Mouse (Mus musculus): Measurements from ENCODE around the gene Atraid. TPM values are rescaled to one million over a fixed set of nuclear protein-coding genes. Genes with fewer than 3 reads are reported as not detected.

The Atraid gene
- total RNA-seq, 2 experiments from 2014 or later = 72.4 to 77.2 TPM

- DNase-seq (ENCODE audit: extremely low spot score in 1 of 2, low spot score in 2 of 2) = no peak
- intact Hi-C loops (cut with DNase I) = no loop called here
Measured at GRCm38 (mm10) chr5:31087131-31087530, 39.0 kb downstream of the Atraid start.

- intact Hi-C loops (cut with DNase I) = no loop called here
Measured at GRCm38 (mm10) chr5:31092231-31092975, 44.3 kb downstream of the Atraid start.

GRCm38 (mm10) chr5:31093151-31094041 is 45.3 kb downstream of the Atraid start:
- intact Hi-C loops (cut with DNase I) = no loop called here
- DNase-seq (ENCODE audit: extremely low spot score in 1 of 2, low spot score in 2 of 2) = peak; percentile 45 to 76

More at GRCm38 (mm10) chr5:31092231-31092975, 44.3 kb downstream of the Atraid start:
- peak in 1 of 2 experiments; percentile 80 for DNase-seq (ENCODE audit: extremely low spot score in 1 of 2, low spot score in 2 of 2)

GRCm38 (mm10) chr5:31094100-31094798 is 46.1 kb downstream of the Atraid start:
- intact Hi-C loops (cut with DNase I) = no loop called here
- DNase-seq (ENCODE audit: extremely low spot score in 1 of 2, low spot score in 2 of 2) = no peak

- intact Hi-C loops (cut with DNase I) = no loop called here
- DNase-seq (ENCODE audit: extremely low spot score in 1 of 2, low spot score in 2 of 2) = peak in 1 of 2 experiments; percentile 75
Measured at GRCm38 (mm10) chr5:31094799-31095691, 46.9 kb downstream of the Atraid start.

GRCm38 (mm10) chr5:31095711-31096480 is 47.8 kb downstream of the Atraid start:
- intact Hi-C loops (cut with DNase I) = no loop called here
- no peak for DNase-seq (ENCODE audit: extremely low spot score in 1 of 2, low spot score in 2 of 2)

Other genes with a start within 250 kb of the Atraid start
- gene Mapre3, start 233.7 kb upstream of the Atraid start, total RNA-seq (2021) = 100 to 1,000 TPM; 191 to 193 TPM
- 10 to 100 TPM; 61.3 to 66.5 TPM for gene Tmem214, start 180.3 kb upstream of the Atraid start, total RNA-seq (2021)
- gene Agbl5, start 159.6 kb upstream of the Atraid start, total RNA-seq (2021) = 10 to 100 TPM; 19.5 to 22.2 TPM
- 100 to 1,000 TPM in 1 of 2 experiments, 10 to 100 TPM in 1; 98.0 to 102 TPM for gene Ost4, start 140.5 kb upstream of the Atraid start, total RNA-seq (2021)
- 1 to 10 TPM; 5.1 to 5.5 TPM for gene Emilin1, start 134.9 kb upstream of the Atraid start, total RNA-seq (2021)
- gene Khk, start 126.9 kb upstream of the Atraid start, total RNA-seq (2021) = 1 to 10 TPM; 7.3 to 8.0 TPM
- gene Cgref1, start 102.7 kb upstream of the Atraid start, total RNA-seq (2021) = 10 to 100 TPM; 61.1 to 62.5 TPM
- 100 to 1,000 TPM; 116 to 122 TPM for gene Preb, start 88.0 kb upstream of the Atraid start, total RNA-seq (2021)
- gene Tcf23, start 79.7 kb upstream of the Atraid start, total RNA-seq (2021) = under 1 TPM; 0.08 to 0.24 TPM
- 10 to 100 TPM; 15.3 to 16.5 TPM for gene Slc5a6, start 612 bp downstream of the Atraid start, total RNA-seq (2021)
- 10 to 100 TPM; 21.5 to 25.4 TPM for gene Cad, start 6.5 kb downstream of the Atraid start, total RNA-seq (2021)
- not detected for gene Dnajc5g, start 58.0 kb downstream of the Atraid start, total RNA-seq (2021)
- gene Slc30a3, start 59.9 kb downstream of the Atraid start, total RNA-seq (2021) = 100 to 1,000 TPM; 101 to 118 TPM
- under 1 TPM; 0.86 to 0.97 TPM for gene Trim54, start 68.4 kb downstream of the Atraid start, total RNA-seq (2021)
- 1 to 10 TPM; 1.1 TPM for gene Ucn, start 90.5 kb downstream of the Atraid start, total RNA-seq (2021)
- 10 to 100 TPM; 35.7 to 36.2 TPM for gene Mpv17, start 105.9 kb downstream of the Atraid start, total RNA-seq (2021)
- 1 to 10 TPM; 1.6 to 3.9 TPM for gene Gm29609, start 131.6 kb downstream of the Atraid start, total RNA-seq (2021)
- 10 to 100 TPM; 59.8 to 60.6 TPM for gene Gtf3c2, start 131.8 kb downstream of the Atraid start, total RNA-seq (2021)
- gene Snx17, start 144.9 kb downstream of the Atraid start, total RNA-seq (2021) = 10 to 100 TPM; 73.4 to 74.6 TPM
- gene Eif2b4, start 145.1 kb downstream of the Atraid start, total RNA-seq (2021) = 10 to 100 TPM; 48.2 to 49.7 TPM
- gene Zfp513, start 154.0 kb downstream of the Atraid start, total RNA-seq (2021) = 10 to 100 TPM; 25.0 to 26.5 TPM
- gene Ppm1g, start 172.4 kb downstream of the Atraid start, total RNA-seq (2021) = 100 to 1,000 TPM; 108 TPM
- 10 to 100 TPM; 73.0 to 77.3 TPM for gene Nrbp1, start 192.6 kb downstream of the Atraid start, total RNA-seq (2021)
- not detected for gene Gm9970, start 192.9 kb downstream of the Atraid start, total RNA-seq (2021)
- gene Krtcap3, start 203.4 kb downstream of the Atraid start, total RNA-seq (2021) = 1 to 10 TPM; 2.4 to 2.6 TPM
- gene Ift172, start 242.8 kb downstream of the Atraid start, total RNA-seq (2021) = 10 to 100 TPM; 67.7 to 68.2 TPM
- gene Fndc4, start 247.8 kb downstream of the Atraid start, total RNA-seq (2021) = 100 to 1,000 TPM; 165 to 166 TPM
- gene Gckr, start 249.1 kb downstream of the Atraid start, total RNA-seq (2021) = under 1 TPM in 1 of 2 experiments, not detected in 1; 0.14 TPM